Mouse (Mus musculus) stomach, postnatal 0 days (tissue): ENCODE data around the gene Klhdc9.

ENCODE experiments used
- CTCF ChIP-seq: IDR thresholded peaks from 2 replicates; pipeline ENCODE4 v1.5.1; 2016; ENCODE audit warnings: antibody characterized with exemption, low read depth, mild to moderate bottlenecking, moderate library complexity
- EP300 ChIP-seq: optimal IDR thresholded peaks from 2 replicates; pipeline ENCODE3; 2016; ENCODE audit warnings: antibody characterized with exemption

DNA sequence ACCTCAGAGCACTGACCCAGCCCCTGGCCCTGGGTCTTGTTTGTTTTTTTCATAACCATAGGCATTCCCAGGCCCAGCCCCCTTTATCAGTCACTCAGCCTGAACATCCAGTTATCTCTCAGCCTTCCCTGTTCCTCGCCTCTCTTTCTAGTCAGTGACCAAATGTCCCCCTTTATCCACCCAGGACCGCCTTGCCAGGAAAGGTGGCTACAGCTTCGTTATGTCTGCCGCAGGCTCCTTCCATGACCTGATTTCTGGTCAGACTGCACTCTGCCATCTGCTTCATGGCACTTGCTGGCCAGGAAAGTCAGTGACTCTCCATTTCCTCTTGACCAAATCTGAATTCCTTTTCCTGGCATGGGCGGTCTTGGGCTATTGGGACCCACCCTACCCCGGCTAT, 17.7 kb upstream of the Klhdc9 start:
- TF ChIP-seq CTCF (no peak), EP300 (no peak)
